Mouse (Mus musculus): ENCODE results near the gene 3110040M04Rik. TPM values are rescaled to one million over a fixed set of nuclear protein-coding genes. Genes with fewer than 3 reads are reported as not detected.

The 3110040M04Rik gene
- total and polyA plus RNA-seq, 3 experiments: not detected

DNA sequence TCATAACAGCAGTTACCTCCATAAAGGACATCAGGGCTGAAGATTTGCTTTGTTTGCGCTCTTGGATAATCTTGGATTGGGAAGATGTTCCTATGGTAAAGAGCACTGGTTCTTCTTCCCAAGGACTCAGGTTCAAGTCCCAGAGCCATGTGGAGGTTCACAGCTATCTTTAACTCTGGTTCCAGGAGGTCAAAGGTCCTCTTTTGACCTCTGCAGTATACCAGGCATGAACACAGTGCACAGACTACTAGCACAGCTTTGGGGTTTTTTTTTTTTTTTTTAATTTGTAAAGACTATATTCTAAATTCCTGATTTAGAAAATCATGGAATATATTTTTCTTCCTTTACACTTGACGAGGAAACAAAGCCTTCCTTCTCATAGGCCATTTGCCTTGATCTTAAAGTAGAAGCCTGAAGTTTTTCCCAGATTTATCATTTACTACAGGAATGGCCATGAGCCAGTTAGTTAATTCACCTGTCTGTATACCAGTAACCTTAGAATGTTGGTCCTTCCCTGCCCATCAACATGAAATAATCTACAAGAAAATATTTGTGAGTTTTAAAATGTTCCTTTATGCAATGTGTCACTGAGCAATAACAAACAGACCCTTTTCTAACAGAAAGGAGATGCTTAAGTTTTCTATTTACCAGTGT, 44.9 kb upstream of the 3110040M04Rik start:
- Histone ChIP-seq H3K27ac (ENCODE audit: insufficient read depth, low read depth) (no peak overlapping the region), H3K4me1 (ENCODE audit: control insufficient read depth in 1 of 2, insufficient read depth in 2 of 2) (no peaks in the 10 kb centered on the region), H3K4me3 (replicated peaks in 1 of 3; ENCODE audit: low read depth in 2 of 3, low read length in 2 of 3, poor library complexity in 1 of 3) (no peak overlapping the region), H3K4me2 (ENCODE audit: insufficient read depth, low read depth, poor library complexity, severe bottlenecking) (no peak overlapping the region), H3K79me2 (replicated peaks; ENCODE audit: control insufficient read depth, extremely low read depth, insufficient read depth, poor library complexity, severe bottlenecking) (no peaks in the 10 kb centered on the region), H3K36me3 (replicated peaks in 1 of 2; ENCODE audit: control insufficient read depth in 1 of 2, insufficient read depth in 1 of 2, low read length in 1 of 2) (no peaks in the 10 kb centered on the region), H3K9ac (ENCODE audit: insufficient read depth, low read depth) (no peak overlapping the region), H3K9me3 (replicated peaks; ENCODE audit: low read length) (no peaks in the 10 kb centered on the region), H3K27me3 (replicated peaks) (no peaks in the 10 kb centered on the region)
- DNase-seq (ENCODE audit: extremely low read depth): no peak
- TF ChIP-seq UBTF (IDR thresholded peaks at IDR 0.05; ENCODE audit: low read depth, low read length): no peak
- no peak for TF ChIP-seq CTCF (conservative IDR thresholded peaks at IDR 0.05 in 1 of 2, IDR thresholded peaks at IDR 0.05 in 1 of 2; ENCODE audit: low read depth in 2 of 2, low read length in 2 of 2)
- no peak for TF ChIP-seq ETS1 (conservative IDR thresholded peaks at IDR 0.05; ENCODE audit: low read depth, low read length)
- TF ChIP-seq ZC3H11A (IDR thresholded peaks at IDR 0.05; ENCODE audit: low read depth, low read length): no peak
- TF ChIP-seq MXI1 (IDR thresholded peaks at IDR 0.05; ENCODE audit: low read depth, low read length): no peak
- TF ChIP-seq MYC (IDR thresholded peaks at IDR 0.05; ENCODE audit: low read depth, low read length): no peak
- no peak for TF ChIP-seq RAD21 (IDR thresholded peaks at IDR 0.05; ENCODE audit: low read depth, low read length)
- no peak for TF ChIP-seq ELF1 (IDR thresholded peaks at IDR 0.05; ENCODE audit: low read depth, low read length)
- no peak for TF ChIP-seq ZKSCAN1 (IDR thresholded peaks at IDR 0.05; ENCODE audit: borderline replicate concordance, low read depth, low read length)
- no peak for TF ChIP-seq EP300 (IDR thresholded peaks at IDR 0.05; ENCODE audit: low read length)
- TF ChIP-seq MEF2A (IDR thresholded peaks at IDR 0.05; ENCODE audit: borderline replicate concordance, low read depth, low read length): no peak
- TF ChIP-seq NELFE (IDR thresholded peaks at IDR 0.05; ENCODE audit: low read depth, low read length): no peak
- no peak for TF ChIP-seq SIN3A (IDR thresholded peaks at IDR 0.05; ENCODE audit: low read length)
- in situ Hi-C loops (cut with MboI; ENCODE audit: low pct_ligation_motif_present, low pct_unique_long_range_greater_than_20kb, low sequenced_read_pairs): no loop called here
- dilution Hi-C loops (cut with MboI; ENCODE audit: extremely low pct_ligation_motif_present, extremely low pct_unique_long_range_greater_than_20kb, low sequenced_read_pairs): no loop called here

DNA sequence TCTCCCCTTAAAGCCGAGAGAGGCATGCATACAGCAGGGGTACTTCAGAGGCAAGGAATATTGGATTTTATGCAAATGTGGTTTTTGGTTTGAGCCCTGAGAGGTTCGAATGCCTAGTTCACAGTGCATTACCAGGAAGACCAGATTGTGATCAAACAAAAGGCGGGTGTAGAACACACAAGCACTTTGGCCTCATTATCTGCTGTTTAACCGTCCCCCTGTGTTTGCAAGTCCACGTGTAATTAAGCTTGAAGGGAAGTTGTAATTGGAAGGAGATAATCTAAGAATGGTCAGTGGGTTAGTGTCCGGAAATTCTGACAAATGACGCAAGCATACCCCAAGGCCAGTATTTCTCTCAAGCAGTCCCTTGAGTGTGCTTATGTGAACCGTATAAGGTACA, 37.9 kb upstream of the 3110040M04Rik start:
- Histone ChIP-seq H3K4me1 (ENCODE audit: control insufficient read depth in 1 of 2, insufficient read depth in 2 of 2) (no peaks in the 10 kb centered on the region; a peak in 2 of 4 replicates), H3K9me3 (replicated peaks; ENCODE audit: low read length) (no peaks in the 10 kb centered on the region), H3K4me3 (replicated peaks in 1 of 3; ENCODE audit: low read depth in 2 of 3, low read length in 2 of 3, poor library complexity in 1 of 3) (no peak overlapping the region), H3K9ac (ENCODE audit: insufficient read depth, low read depth) (no peak overlapping the region), H3K4me2 (ENCODE audit: insufficient read depth, low read depth, poor library complexity, severe bottlenecking) (no peak overlapping the region), H3K79me2 (replicated peaks; ENCODE audit: control insufficient read depth, extremely low read depth, insufficient read depth, poor library complexity, severe bottlenecking) (no peaks in the 10 kb centered on the region), H3K36me3 (replicated peaks in 1 of 2; ENCODE audit: control insufficient read depth in 1 of 2, insufficient read depth in 1 of 2, low read length in 1 of 2) (no peaks in the 10 kb centered on the region), H3K27me3 (replicated peaks) (no peaks in the 10 kb centered on the region), H3K27ac (ENCODE audit: insufficient read depth, low read depth) (no peak overlapping the region)
- in situ Hi-C loops (cut with MboI; ENCODE audit: low pct_ligation_motif_present, low pct_unique_long_range_greater_than_20kb, low sequenced_read_pairs) (no loop called here), dilution Hi-C loops (cut with MboI; ENCODE audit: extremely low pct_ligation_motif_present, extremely low pct_unique_long_range_greater_than_20kb, low sequenced_read_pairs) (no loop called here)
- no peak for TF ChIP-seq SMC3 (IDR thresholded peaks at IDR 0.05; ENCODE audit: low read depth, low read length)
- no peak for TF ChIP-seq RCOR1 (conservative IDR thresholded peaks at IDR 0.05; ENCODE audit: low read depth, low read length)
- TF ChIP-seq PAX5 (IDR thresholded peaks at IDR 0.05; ENCODE audit: low read length): no peak
- no peak for TF ChIP-seq CHD2 (IDR thresholded peaks at IDR 0.05; ENCODE audit: low read length)
- TF ChIP-seq ELF1 (IDR thresholded peaks at IDR 0.05; ENCODE audit: low read depth, low read length): no peak
- TF ChIP-seq IRF4 (IDR thresholded peaks at IDR 0.05; ENCODE audit: low read depth, low read length): no peak
- no peak for TF ChIP-seq MXI1 (IDR thresholded peaks at IDR 0.05; ENCODE audit: low read depth, low read length)
- no peak for TF ChIP-seq HCFC1 (IDR thresholded peaks at IDR 0.05; ENCODE audit: low read depth, low read length)
- TF ChIP-seq TCF12 (IDR thresholded peaks at IDR 0.05; ENCODE audit: low read depth, low read length): no peak
- no peak for TF ChIP-seq MYC (IDR thresholded peaks at IDR 0.05; ENCODE audit: low read depth, low read length)
- no peak for DNase-seq (ENCODE audit: extremely low read depth)
